Mouse (Mus musculus) cerebral cortex, adult 2 months (tissue): ENCODE results near the gene Rasd2.

Experiments
- WGBS: fragments of 180-500 bp; shearing (Covaris S2); methylation state at CpG from one replicate; pipeline ENCODE4 v1.1.7; 2018; 5-methylcytosine and 5-hydroxymethylcytosine counted together

Gene Rasd2

DNA sequence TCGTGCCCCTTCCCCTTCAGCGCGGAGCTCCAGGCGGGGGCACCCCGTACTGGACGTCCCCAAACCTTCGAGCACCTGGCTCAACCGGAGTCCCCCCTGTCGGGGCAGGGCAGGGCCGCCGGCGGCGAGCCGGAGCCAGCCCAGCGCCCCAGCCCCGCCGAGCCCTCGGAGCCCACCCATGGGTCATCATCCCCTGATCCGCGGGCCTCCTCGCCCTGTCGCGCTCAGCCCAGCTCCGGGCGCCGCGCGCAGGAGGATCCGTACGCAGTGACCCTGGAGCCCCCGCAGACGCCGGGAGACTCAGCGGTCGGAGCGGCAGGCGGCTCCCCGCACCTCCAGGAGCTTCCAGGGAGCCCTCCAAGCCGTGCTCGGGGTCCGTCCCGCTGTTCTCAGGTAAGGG, at the start of gene Rasd2:
Rasd2 (plus strand) TSS at position 259 of the 400 bp plus-strand sequence.
- 3% methylated on average over 42 of the region's 42 CpGs for WGBS

DNA sequence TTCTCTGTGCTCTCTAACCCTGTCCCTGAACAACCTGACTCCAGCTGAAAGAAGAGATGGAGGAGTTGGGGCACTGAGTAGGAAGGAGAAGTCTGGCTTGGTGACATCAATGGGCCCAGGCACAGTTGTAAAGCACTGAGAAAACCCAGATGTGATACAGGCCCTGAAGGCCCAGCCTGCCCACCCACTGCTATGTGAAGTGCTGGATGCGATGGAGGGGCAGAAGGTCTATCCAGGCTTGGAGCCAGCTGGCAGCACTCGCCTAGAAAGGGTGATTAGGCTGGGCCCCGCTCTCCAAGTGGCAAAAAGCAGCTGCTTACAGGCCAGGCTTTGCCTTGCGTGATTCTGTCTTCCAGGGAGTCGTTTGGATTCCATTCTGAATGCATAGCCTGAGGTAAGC, 44.4 kb upstream of the Rasd2 start:
- WGBS: 56% methylated on average over 5 of the region's 5 CpGs

DNA sequence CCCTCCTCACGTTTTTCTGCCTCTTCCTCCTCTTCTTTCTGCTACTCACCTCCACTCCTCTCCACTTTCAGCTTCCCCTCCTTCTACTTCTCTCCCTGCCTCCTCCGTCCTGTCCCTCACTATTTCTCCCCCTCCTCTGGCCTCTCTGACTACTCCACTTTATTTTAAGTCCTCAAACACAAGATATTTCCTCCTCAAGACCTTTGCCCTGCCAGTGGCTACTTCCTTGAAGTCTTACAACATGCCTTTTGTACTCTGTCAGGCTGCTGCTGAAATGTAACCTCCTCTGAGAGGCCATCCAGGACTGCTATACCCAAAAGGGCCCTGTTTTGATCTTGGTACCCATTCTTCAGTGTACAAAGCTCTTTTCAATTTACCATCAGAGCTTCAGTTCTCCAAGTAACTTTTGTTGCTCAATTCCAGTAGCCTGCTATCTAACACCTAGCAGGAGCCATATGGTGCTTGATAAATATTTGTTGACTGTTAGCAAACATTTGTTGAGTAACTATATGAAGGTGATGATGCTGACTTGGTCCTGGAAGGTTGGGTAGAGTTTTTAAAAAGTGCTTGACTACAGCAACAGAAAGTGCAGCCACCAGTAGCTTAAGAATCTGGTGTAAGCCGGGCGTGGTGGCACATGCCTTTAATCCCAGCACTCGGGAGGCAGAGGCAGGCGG, 41.6 kb upstream of the Rasd2 start:
- 85% methylated on average over 6 of the region's 6 CpGs for WGBS

DNA sequence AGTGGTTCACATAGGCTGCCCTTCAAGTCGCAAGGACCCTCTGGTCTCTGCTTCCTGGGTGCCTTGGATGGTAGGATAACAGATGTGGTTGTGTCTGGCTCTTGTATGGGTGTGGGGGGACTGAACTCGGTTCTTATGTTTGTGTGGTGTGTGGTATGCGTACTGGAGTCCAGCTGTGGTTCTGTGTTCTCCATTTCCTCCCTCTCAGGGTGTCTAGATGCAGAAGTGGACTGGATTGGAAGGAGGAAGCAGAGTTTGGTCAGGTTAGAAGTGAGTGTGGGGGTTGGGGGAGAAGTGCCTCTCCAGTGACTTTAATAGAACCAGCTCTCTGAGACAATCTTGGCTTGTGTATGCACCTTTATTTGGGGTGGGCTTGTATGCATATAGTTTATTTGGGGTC, 20.7 kb upstream of the Rasd2 start:
- WGBS: 80% methylated on average over 3 of the region's 3 CpGs

DNA sequence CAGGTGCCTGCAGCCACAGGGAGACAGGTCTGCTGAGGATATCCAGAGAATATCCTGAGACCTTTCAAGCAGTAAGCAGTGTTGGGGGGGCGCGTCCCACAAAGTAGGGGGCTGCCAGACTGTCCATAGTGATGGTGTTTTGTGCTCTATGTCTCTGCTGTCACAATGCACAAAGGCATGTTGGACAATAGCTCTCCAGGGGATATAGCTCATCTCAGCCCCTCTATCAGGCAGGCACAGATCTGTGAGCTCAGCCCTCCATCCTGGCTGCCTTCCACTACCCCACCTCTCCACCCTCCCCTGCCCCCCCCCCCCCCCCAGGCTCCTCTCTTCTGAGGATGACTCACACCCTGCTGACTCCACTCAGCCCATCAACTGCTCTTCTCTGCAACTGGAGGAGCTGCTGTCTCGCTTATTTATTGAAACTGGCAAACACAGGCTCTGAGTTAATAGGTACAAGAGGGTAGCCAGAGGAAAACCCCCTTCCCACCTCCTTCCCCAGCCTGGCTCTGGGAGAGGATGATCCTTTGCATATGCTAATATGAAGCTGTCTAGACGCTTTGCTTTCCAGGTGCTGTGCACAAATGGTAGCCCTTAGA, 19.2 kb upstream of the Rasd2 start:
- 49% methylated on average over 4 of the region's 4 CpGs for WGBS

DNA sequence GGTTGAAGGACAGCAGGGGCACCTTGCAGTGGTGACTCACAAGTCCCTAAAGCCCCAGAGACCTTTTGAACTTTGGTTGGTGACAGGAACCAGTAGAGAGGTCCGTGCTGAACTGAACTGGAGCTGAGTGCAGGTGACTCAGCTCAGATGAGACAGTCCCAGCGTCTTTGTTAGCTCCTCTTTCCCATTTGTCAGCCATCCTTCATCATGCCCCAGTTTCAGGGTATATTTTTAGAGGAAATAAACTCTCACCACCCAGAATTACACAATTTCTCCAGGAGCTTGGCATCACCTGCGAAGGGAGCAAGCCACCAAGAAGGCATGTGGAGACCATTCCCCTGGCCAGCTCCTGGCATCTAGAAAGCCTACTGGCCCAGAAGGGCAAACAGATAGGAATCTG, 16.6 kb upstream of the Rasd2 start:
- 45% methylated on average over 3 of the region's 3 CpGs for WGBS

DNA sequence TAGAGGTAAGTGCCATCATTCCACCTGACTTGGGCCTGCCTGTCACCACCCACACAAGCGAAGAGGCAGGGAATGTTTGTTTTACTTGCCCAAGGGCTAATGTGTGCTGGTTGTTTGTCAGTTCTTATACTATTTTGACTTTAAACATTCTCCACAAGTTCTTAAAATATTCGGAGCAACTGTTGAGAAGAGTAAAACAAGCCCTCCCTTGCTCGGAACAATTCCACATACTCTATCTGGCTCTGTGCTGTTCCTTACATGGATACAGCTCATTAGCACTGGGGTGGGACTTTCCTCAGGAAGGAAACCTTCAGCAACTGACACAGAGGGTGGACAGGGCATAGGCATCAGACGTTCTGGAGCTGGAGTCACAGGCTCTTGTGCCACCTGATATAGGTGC, 15.9 kb upstream of the Rasd2 start:
- 31% methylated on average over 4 of the region's 4 CpGs for WGBS

DNA sequence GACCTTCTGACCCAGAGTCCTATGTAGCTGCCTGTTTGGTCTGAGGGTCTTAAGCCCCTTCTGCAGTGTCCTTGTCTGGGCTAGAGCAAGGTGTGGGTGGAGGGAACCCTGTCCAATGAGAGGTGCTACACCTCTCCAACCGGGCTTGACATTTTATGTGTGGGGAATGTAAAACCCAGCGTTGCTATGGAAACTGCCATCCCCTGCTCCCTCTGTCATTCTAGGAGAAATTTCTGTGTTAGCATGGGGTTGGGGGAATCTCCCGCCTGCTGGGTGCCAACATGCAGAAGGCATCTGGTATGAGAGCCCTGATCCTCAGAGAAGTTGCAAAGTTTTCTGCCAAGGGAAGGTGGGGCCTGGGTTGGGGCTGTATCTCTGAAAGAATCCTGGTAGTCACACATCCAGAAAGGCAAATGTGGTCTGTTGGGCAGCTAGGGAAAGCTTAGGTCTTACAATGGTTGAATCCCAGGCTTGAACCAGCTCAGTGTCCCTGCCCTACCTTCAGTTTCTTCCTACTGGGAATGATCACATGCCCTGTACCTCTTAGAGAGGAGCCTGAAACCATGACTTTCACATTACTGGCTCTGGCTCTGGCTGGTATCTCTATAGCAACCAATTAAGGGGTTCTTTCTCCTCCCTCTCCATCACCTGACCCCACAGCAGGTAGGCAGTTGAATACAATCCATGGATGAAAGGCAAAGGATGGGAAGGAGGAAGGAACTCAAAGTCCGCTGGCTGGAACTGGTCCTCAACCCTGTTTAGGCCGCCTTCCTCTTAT, 14.6 kb upstream of the Rasd2 start:
- WGBS: 65% methylated on average over 5 of the region's 5 CpGs

DNA sequence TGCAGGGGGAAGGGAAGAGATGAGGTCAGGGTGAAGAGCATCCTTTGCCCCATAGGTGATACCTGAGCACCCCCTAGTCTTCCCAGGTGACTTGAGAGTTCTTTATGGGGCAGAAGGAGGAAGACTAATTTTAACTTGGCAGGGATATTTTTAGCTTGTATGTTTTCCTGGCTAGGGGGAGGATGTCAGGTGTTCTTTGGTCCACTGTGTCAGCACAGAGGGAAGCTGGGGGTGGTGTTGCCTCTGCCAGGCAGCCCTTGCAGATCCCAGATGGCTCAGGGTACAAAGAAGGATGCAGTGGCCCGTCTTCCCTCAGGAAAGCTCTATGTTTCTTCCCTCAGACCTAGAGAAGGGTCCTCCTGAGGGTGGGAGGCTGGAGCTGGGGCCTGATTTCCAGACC, 13.8 kb upstream of the Rasd2 start:
- WGBS: 55% methylated on average over 1 of the region's 1 CpGs

DNA sequence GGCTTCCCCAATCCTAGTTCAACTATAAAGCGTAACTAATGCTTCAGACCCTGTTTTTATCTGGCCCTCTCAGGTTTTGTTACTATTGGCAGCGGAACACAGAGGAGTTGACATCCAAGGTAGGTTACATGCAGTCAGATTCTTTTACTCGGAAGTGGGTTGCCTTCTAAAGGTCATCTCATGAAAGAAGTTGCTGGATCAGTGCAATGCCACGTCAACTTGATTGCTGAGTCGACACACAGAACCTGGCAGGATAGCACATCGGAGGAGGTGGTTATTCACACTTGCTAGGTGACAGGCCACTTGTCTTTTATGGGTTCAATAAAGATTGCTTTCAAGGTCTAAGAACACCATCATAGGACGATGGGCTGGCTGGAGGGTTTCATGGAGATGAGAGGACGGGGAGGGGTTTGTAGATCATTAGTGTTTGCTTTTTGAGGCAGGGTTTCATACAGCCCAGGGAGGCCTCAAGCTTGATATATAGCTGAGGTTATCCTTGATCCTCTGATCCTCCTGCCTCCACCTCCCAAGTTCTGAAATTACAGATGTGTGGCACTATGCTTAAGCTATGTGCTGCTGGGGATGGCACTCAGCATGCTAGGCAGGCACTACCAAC, 11.6 kb upstream of the Rasd2 start:
- 87% methylated on average over 8 of the region's 8 CpGs for WGBS

DNA sequence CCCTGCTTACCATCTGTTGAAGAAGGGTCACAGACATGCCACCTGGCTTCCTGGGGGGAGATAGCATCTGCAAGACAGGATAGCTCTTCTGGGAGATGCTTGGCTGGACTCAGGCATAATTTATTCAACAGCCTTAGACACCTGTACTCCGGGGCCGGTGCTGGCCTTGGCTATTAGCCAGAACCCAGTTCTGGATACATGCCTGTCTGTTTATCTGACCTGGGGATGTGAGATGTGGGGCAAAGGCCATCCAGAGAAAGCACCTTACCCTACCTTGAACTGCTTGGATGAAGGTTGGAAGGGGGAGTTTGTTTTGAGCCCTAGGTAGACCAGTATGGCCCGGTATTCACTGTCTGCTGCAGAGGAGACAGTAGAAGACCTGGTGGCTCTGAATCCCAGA, 10.8 kb upstream of the Rasd2 start:
- whole genome bisulfite sequencing: 80% methylated on average over 3 of the region's 3 CpGs

DNA sequence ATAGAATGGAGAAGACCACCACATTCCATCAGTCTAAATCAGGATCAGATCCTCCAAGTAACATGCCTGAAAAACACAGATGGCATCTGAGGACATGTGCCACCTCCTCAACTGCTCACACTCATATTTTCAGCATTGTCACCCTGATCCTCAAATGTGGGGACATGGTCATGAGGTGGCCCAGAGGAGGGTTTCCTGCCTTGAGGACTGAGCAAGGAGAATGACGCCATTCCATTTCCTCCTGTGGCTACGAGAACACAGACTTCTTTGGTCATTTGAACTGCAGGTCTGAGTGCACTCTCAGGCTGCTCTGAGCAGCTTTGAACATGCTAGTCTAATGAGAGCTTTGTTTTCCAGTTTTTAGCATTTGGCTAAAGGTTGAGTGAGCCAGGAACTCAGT, 10.3 kb upstream of the Rasd2 start:
- 60% methylated on average over 2 of the region's 2 CpGs for WGBS

DNA sequence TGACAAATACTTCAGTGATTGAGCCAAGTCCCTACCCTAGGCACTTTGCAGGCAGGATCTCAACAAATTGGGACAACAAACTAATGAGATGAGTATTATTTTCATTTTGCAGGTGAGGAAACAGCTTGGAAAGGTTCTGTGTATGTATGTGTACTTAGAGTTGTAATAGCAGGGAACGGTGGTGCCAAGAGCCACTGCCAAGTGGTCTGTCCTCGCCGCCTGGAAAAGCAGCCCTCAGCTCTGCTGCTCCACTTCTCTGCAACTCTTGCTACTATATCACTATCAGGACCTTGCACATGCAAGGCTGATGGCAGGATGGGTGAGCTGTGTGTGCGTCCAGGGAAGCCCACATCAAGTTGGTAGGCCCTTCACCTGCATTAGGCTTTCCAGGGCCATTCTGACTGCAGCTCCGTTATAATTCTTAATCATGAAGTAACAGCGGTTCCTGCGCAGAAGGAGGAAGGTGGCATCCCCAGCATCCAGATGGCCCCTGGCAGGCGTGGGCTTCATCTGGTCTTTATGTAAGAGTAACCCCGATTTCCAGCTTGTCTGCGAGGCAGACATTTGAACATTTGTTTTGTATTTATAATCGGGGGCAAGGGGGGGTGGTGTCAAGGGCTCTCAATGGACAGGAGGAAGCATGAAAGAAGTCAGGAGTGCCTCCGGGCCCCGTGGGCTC, 9.4 kb upstream of the Rasd2 start:
- WGBS: 77% methylated on average over 13 of the region's 13 CpGs

DNA sequence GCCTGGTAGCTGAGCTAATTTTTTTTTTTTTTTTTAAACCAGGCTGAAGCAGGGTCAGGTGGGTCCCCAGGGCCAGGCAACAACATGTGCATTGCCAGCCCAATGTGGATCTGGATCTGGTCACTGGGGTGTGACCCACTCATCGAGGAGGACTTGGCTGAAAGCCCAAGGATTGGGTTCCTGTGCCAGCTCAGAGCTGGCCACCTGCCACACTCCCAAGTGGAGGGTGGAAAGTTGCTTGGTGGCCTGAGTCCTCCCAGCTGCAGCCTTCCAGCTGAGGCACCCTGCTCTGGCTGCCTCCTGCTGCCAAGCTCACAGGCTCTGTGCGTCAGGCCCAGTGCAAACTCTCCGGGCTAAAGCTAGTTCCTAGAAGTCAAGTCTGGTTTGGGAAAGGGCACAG, 2.3 kb upstream of the Rasd2 start:
- WGBS: 44% methylated on average over 3 of the region's 3 CpGs

DNA sequence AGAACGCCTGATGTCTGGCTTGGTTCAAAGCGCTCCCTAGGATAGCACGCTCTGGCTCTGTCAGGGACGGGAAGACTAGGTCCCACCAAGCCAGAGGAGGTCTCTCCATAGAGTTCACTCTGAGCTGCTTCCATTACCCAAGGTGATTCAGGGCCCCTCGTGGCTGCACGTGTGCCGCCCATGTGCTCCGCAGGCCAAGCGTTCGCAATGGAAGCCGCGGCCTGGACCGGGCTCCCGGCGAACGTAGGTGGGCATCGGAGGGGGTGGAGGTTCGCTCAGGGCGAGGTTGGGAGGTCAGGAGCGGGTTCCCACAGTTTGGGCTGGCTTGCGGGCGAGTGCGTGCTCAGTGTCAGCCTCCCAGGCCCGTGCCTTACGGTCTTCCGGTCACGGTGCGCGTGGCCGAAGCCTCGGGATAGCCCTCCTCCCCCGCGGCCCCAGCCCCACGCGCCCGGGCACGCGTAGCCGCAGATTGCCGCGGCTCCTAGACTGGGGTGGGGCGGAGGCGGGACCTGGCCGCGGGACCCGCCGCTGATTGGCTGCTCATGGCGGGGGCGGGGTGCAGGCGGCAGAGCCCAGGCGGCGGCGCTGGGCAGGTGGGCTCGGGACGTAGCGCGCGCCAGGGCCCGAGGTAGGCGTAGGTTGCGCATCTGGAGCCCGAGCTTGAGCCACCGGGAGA, 975 bp upstream of the Rasd2 start:
- WGBS: 5% methylated on average over 63 of the region's 63 CpGs

DNA sequence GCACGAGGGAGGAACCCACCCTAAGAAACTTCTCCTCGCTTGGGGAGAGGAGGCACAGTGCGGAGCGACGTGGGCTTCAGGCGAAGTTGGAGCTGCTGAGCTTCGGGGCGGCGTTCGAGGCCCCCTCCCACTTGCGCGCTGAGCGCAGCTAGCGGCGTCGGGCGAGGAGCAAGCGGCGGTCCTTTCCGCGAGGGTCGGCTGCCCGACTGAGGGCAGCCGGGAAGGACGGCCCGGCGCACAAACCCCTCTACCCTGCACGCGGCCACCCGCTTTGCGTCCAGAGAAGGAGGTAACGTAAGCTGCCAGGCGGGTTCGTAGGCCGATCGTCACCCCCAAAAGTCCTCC, 465 bp upstream of the Rasd2 start:
- WGBS: under 1% methylated on average over 36 of the region's 36 CpGs

DNA sequence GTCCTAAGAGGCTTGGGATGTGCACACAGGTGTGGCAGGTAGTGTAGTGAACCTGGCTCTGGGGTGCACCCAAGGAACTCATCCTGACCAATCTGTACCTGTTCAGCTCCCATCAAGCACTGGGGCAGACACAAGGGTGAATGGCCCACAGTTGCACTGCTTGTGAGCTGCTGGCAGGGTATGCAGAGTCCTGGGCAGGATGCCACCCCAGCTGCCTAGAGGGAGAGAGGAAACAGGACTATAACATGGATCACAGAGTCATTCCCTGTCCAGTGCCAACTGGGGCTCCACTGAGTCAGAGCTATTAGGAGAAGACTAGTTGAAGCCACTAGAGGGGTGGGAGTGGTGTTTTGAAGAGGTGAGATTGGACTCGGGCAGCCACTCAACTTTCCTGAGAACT, 1.3 kb downstream of the Rasd2 start:
- 22% methylated on average over 1 of the region's 1 CpGs for WGBS

DNA sequence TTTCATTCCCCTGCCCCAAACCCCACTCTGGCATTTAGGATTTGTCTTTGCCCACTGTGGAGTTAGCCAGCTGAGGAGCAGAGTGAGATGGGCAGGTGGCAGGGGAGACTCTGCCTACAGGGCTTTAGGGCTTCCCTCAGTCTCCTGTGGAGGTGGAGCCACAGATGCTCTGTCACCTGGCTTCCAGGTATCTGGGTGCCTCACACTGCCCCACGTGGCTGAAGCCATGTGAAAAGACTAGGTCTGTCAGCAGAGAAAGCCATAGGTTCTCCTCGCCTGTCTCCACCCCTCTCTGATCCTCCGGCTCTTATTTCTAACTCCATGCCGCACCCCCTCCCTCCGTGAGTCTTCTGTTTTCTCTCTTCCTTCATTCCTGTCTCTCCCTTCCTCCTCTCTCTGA, 2.2 kb downstream of the Rasd2 start:
- WGBS: 20% methylated on average over 5 of the region's 5 CpGs

DNA sequence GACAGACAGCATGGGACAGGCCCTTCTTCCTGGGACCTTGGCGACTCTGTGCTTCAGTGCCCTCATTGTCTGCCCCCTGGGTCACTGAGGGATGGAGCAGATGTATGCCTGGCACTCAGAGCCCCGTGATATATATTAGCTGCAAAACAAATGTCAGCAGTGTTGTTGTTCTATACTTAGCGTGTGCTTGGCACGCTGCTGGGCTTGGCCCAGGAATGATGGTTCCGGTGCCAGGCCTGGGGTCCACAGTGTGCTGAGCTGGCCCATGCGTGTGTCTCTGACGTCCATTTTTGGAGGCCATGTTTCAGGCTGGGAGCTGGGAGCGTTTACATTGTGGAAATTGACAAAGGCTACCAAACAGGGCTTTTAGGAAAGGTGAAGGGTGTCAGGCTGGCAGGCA, 3.1 kb downstream of the Rasd2 start:
- 60% methylated on average over 8 of the region's 8 CpGs for WGBS

DNA sequence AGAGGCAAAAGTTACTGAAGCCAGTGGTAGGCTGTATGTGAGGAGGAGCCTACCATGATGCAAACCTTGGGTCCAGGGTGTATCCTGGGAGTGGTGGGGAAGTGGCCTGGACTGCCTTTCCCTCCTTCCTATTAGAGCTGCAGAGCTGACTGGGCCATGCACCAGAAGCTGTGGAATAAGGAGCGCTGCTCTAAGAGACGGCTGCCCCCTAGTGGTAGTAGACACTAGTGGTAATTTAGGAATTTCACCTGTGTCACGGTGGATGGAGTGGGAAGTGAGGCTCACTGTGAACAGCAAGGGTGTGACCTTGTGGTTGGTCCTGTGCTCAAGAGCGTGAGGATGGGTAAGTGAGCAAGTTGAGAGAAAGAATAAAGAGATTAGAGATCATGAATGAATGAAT, 4.2 kb downstream of the Rasd2 start:
- 14% methylated on average over 4 of the region's 4 CpGs for WGBS

DNA sequence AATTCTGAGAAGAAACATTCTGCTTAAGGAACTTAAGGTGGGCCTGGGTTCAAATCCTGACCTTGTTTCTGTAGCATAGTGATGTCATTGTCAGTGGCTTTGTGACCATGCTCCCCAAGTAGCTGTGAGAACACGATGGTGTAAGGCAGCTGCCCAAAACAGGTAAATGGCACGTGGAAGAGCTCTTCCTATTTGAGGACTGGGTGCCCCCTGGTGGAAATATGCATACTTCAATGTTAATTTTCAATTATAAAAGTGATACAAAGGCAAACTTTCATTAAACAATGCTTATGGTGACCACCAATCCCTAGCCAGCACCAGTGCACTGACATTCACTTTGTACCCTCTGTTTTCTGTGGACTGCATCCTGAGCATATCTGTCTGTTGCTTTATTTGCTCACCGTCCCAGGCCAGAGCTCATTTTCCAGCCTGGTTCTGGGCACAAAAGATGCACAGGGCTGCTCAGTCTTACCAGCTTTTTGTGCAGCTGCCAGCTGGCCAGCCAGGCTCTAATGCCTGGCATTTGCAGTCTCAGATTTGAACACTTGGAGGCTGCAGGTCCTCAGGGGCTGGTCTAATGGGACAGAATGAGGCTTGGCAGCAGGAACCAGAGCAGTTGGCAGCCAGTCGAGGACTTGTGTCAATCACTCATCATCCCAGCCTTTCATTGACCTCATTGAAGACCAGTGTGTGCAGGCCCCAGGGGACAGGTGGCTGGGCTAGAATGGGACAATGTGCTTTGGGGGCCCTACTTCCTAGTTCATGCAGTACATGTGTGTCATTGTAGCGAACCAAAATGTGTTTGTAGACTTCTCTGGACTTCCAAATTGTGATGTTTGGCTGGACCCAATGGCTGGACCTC, 6.4 kb downstream of the Rasd2 start:
- 38% methylated on average over 5 of the region's 5 CpGs for WGBS
